Mouse (Mus musculus): ENCODE data around the gene Gm20388. TPM values are rescaled to one million over a fixed set of nuclear protein-coding genes. Genes with fewer than 3 reads are reported as not detected.
"Not testable (repeated sequence)": the region's sequence is repeated elsewhere in the genome, so short reads cannot be mapped to it uniquely, and the experiment has no call there.

The Gm20388 gene
- total and polyA plus RNA-seq, 3 experiments: 0.02 to 0.05 TPM; not detected in 1

- TF ChIP-seq POLR2AphosphoS5 (IDR thresholded peaks at IDR 0.05; ENCODE audit: insufficient replicate concordance, low read depth, low read length) (no peak), GATA2 (IDR thresholded peaks at IDR 0.05; ENCODE audit: borderline replicate concordance, low read depth, low read length) (no peak)
- ATAC-seq (ENCODE audit: extremely low read depth, insufficient number of reproducible peaks, low FRiP score, poor library complexity, severe bottlenecking) (no peak), DNase-seq (ENCODE audit: low spot score) (no peak)
- no peaks in the 10 kb centered on the region for H3K27me3 ChIP-seq (ENCODE audit: insufficient read depth, low read length)
- H3K36me3 ChIP-seq (replicated peaks): no peaks in the 10 kb centered on the region
- H3K4me3 ChIP-seq (ENCODE audit: low read depth, low read length): no peak overlapping the region
- H3K9me3 ChIP-seq (replicated peaks): peaks cover 13% of the 10 kb centered on the region
- H3K4me1 ChIP-seq (ENCODE audit: insufficient read depth, low read depth, low read length): no peaks in the 10 kb centered on the region
Observed at GRCm38 (mm10) chr8:120709176-120709575, 798.5 kb downstream of the Gm20388 start.

- no peak for TF ChIP-seq CTCF (IDR thresholded peaks at IDR 0.05; ENCODE audit: low read depth, low read length)
- TF ChIP-seq GATA1 (IDR thresholded peaks at IDR 0.05; ENCODE audit: borderline replicate concordance, low read length): no peak
- no peak for TF ChIP-seq POLR2AphosphoS5 (IDR thresholded peaks at IDR 0.05; ENCODE audit: insufficient replicate concordance, low read depth, low read length)
- TF ChIP-seq TAL1 (conservative IDR thresholded peaks at IDR 0.05; ENCODE audit: low read depth, low read length): no peak
- H3K4me1 ChIP-seq (ENCODE audit: insufficient read depth, low read depth, low read length): no peaks in the 10 kb centered on the region
- ATAC-seq (ENCODE audit: extremely low read depth, insufficient number of reproducible peaks, low FRiP score, poor library complexity, severe bottlenecking): no peak
Observed at GRCm38 (mm10) chr8:120715200-120715599, 804.6 kb downstream of the Gm20388 start.

GRCm38 (mm10) chr8:120715996-120716680 lies 805.5 kb downstream of the Gm20388 start:
- Histone ChIP-seq H3K27me3 (ENCODE audit: insufficient read depth, low read length) (no peaks in the 10 kb centered on the region), H3K36me3 (replicated peaks) (no peaks in the 10 kb centered on the region), H3K4me1 (ENCODE audit: insufficient read depth, low read depth, low read length) (no peaks in the 10 kb centered on the region), H3K4me3 (ENCODE audit: low read depth, low read length) (no peak overlapping the region), H3K9me3 (replicated peaks) (peaks cover 53% of the 10 kb centered on the region)
- ATAC-seq (ENCODE audit: extremely low read depth, insufficient number of reproducible peaks, low FRiP score, poor library complexity, severe bottlenecking) (no peak), DNase-seq (ENCODE audit: low spot score) (no peak)
- no peak for TF ChIP-seq GATA1 (IDR thresholded peaks at IDR 0.05; ENCODE audit: borderline replicate concordance, low read length)
- no peak for TF ChIP-seq TAL1 (conservative IDR thresholded peaks at IDR 0.05; ENCODE audit: low read depth, low read length)
- no peak for TF ChIP-seq CTCF (IDR thresholded peaks at IDR 0.05; ENCODE audit: low read depth, low read length)
- no peak for TF ChIP-seq GATA2 (IDR thresholded peaks at IDR 0.05; ENCODE audit: borderline replicate concordance, low read depth, low read length)
- TF ChIP-seq POLR2AphosphoS5 (IDR thresholded peaks at IDR 0.05; ENCODE audit: insufficient replicate concordance, low read depth, low read length): no peak

More at GRCm38 (mm10) chr8:120715200-120715599, 804.6 kb downstream of the Gm20388 start:
- DNase-seq (ENCODE audit: low spot score): no peak
- Histone ChIP-seq H3K4me3 (ENCODE audit: low read depth, low read length) (no peak overlapping the region), H3K36me3 (replicated peaks) (no peaks in the 10 kb centered on the region), H3K9me3 (replicated peaks) (peaks cover 48% of the 10 kb centered on the region), H3K27me3 (ENCODE audit: insufficient read depth, low read length) (no peaks in the 10 kb centered on the region)

- no peak for TF ChIP-seq GATA1 (IDR thresholded peaks at IDR 0.05; ENCODE audit: borderline replicate concordance, low read length)
- no peak for TF ChIP-seq TAL1 (conservative IDR thresholded peaks at IDR 0.05; ENCODE audit: low read depth, low read length)
- Histone ChIP-seq H3K4me3 (ENCODE audit: low read depth, low read length) (no peak overlapping the region), H3K27me3 (ENCODE audit: insufficient read depth, low read length) (no peaks in the 10 kb centered on the region), H3K36me3 (replicated peaks) (no peaks in the 10 kb centered on the region), H3K9me3 (replicated peaks) (peaks cover 67% of the 10 kb centered on the region), H3K4me1 (ENCODE audit: insufficient read depth, low read depth, low read length) (no peaks in the 10 kb centered on the region)
- no peak for DNase-seq (ENCODE audit: low spot score)
- no peak for ATAC-seq (ENCODE audit: extremely low read depth, insufficient number of reproducible peaks, low FRiP score, poor library complexity, severe bottlenecking)
Observed at GRCm38 (mm10) chr8:120719586-120720236, 809.1 kb downstream of the Gm20388 start.

- ATAC-seq (ENCODE audit: extremely low read depth, insufficient number of reproducible peaks, low FRiP score, poor library complexity, severe bottlenecking) (no peak), DNase-seq (ENCODE audit: low spot score) (no peak)
- H3K27me3 ChIP-seq (ENCODE audit: insufficient read depth, low read length): no peaks in the 10 kb centered on the region
- no peaks in the 10 kb centered on the region for H3K36me3 ChIP-seq (replicated peaks)
- no peak overlapping the region for H3K4me3 ChIP-seq (ENCODE audit: low read depth, low read length)
- H3K9me3 ChIP-seq (replicated peaks): peaks cover 67% of the 10 kb centered on the region
- TF ChIP-seq CTCF (IDR thresholded peaks at IDR 0.05; ENCODE audit: low read depth, low read length): no peak
- no peak for TF ChIP-seq GATA1 (IDR thresholded peaks at IDR 0.05; ENCODE audit: borderline replicate concordance, low read length)
- TF ChIP-seq GATA2 (IDR thresholded peaks at IDR 0.05; ENCODE audit: borderline replicate concordance, low read depth, low read length): no peak
- H3K4me1 ChIP-seq (ENCODE audit: insufficient read depth, low read depth, low read length): no peaks in the 10 kb centered on the region
Observed at GRCm38 (mm10) chr8:120723025-120723424, 812.4 kb downstream of the Gm20388 start.

- ATAC-seq (ENCODE audit: extremely low read depth, insufficient number of reproducible peaks, low FRiP score, poor library complexity, severe bottlenecking); DNase-seq (ENCODE audit: low spot score): not testable (repeated sequence)
Observed at GRCm38 (mm10) chr8:120724096-120724495, 813.5 kb downstream of the Gm20388 start.

More at GRCm38 (mm10) chr8:120724096-120724495, 813.5 kb downstream of the Gm20388 start:
- H3K4me3 ChIP-seq (ENCODE audit: low read depth, low read length); H3K27me3 ChIP-seq (ENCODE audit: insufficient read depth, low read length); H3K36me3 ChIP-seq (replicated peaks); H3K4me1 ChIP-seq (ENCODE audit: insufficient read depth, low read depth, low read length): not testable (repeated sequence)
- H3K9me3 ChIP-seq (replicated peaks): peaks cover 67% of the 10 kb centered on the region

Measured in G1E (cell line).